Mouse (Mus musculus) heart, adult 2 months (tissue): ENCODE measurements at regions not wholly inside any gene's neighbourhood (a gene's known extent, or its start where the extent isn't known, plus 50 kb on each side); places are given as distances from the start of the nearest gene placed in this dataset.
"Not testable (repeated sequence)": the region's sequence is repeated elsewhere in the genome, so short reads cannot be mapped to it uniquely, and the experiment has no call there.

Experiments used
- DNase-seq, 2 experiments: peaks; one replicate each; pipeline ENCODE4 v3.0.0; 2021
- H3K27ac ChIP-seq: fragments of 200-600 bp; 2 replicates; pipeline ENCODE4 v1.8.1; 2022
- H3K27me3 ChIP-seq: fragments of 200-500 bp; 2 replicates; pipeline ENCODE4 v1.6.1; 2012; ENCODE audit warnings: mild to moderate bottlenecking, low read length, inconsistent platforms, mixed read lengths; ENCODE audit not compliant: control insufficient read depth, insufficient read depth
- H3K36me3 ChIP-seq: fragments of 200-500 bp; 2 replicates; pipeline ENCODE4 v1.6.1; 2012; ENCODE audit warnings: low read length, inconsistent platforms; ENCODE audit not compliant: control insufficient read depth, insufficient read depth
- H3K4me1 ChIP-seq: fragments of 200-500 bp; 2 replicates; pipeline ENCODE4 v1.6.1; 2011; ENCODE audit warnings: low read length; ENCODE audit not compliant: control insufficient read depth, insufficient read depth
- H3K4me3 ChIP-seq: fragments of 200-600 bp; 2 replicates; pipeline ENCODE4 v1.8.1; 2022
- H3K79me2 ChIP-seq: fragments of 200-500 bp; replicated peaks from 2 replicates; pipeline ENCODE4 v1.6.1; 2012; ENCODE audit warnings: mild to moderate bottlenecking, inconsistent platforms, low read length, moderate library complexity, mixed read lengths; ENCODE audit not compliant: control insufficient read depth, insufficient read depth
- H3K9ac ChIP-seq: fragments of 200-500 bp; 2 replicates; pipeline ENCODE4 v1.6.1; 2012; ENCODE audit warnings: low read depth, mild to moderate bottlenecking, control low read depth, inconsistent platforms, low read length, mixed read lengths
- WGBS: fragments of 180-500 bp; shearing (Covaris S2); methylation state at CpG from one replicate; pipeline ENCODE4 v1.1.7; 2018; 5-methylcytosine and 5-hydroxymethylcytosine counted together
- intact Hi-C: fragments of 180-260 bp; cut with DNase I; formaldehyde crosslinking; loops from one replicate; pipeline ENCODE4 v1.15.1; 2025

GRCm38 (mm10) chr14:42055451-42055850 lies 61.7 kb downstream of the Gm7951 start:
- H3K79me2 ChIP-seq, H3K4me1 ChIP-seq, H3K27ac ChIP-seq, H3K36me3 ChIP-seq, H3K4me3 ChIP-seq, H3K9ac ChIP-seq, H3K27me3 ChIP-seq, intact Hi-C loops: not testable (repeated sequence)
- 46% methylated on average over 10 of the region's 13 CpGs for WGBS
- DNase-seq = peak; percentile 2 to 14
